In genomic region chr6:121322381-121323110, GRCm38 (mm10) we compare ENCODE assay signal across 14 mouse cellular contexts. TPM values are rescaled to one million over a fixed set of nuclear protein-coding genes. Genes with fewer than 3 reads are reported as not detected.
"Had no signal": no experiment of that assay in that cellular context is flagged by ENCODE, and none has a peak within 500 bp of the region (broad histone marks: within the 10 kb centered on the region; RNA-seq: fewer than 3 reads in every experiment).

No protein-coding gene starts in this region.

- H3K4me3 ChIP-seq: limb, embryonic 15.5 days; liver, embryonic 12.5 days; midbrain, embryonic 10.5 days; myocyte; neural tube, embryonic 15.5 days had no signal

- H3K27ac ChIP-seq: hindbrain, postnatal 0 days; limb, embryonic 15.5 days; liver, embryonic 12.5 days; midbrain, embryonic 10.5 days; neural tube, embryonic 15.5 days had no signal

- H3K4me1 ChIP-seq: neural tube, embryonic 15.5 days had no signal

- ATAC-seq: hindbrain, postnatal 0 days; liver, embryonic 12.5 days had no signal

- H3K9me3 ChIP-seq: limb, embryonic 15.5 days; liver, embryonic 12.5 days; midbrain, embryonic 10.5 days; neural tube, embryonic 15.5 days had no signal

- H3K9ac ChIP-seq: limb, embryonic 15.5 days; liver, embryonic 12.5 days; lung, embryonic 14.5 days; neural tube, embryonic 15.5 days had no signal

- H3K36me3 ChIP-seq: limb, embryonic 15.5 days; midbrain, embryonic 10.5 days; neural tube, embryonic 15.5 days had no signal

- DNase-seq: lung, embryonic 14.5 days; lung, postnatal 10 days; lung, postnatal 4 days; midbrain, embryonic 14.5 days; right cerebral cortex, postnatal 14 days; thymus, postnatal 36 days had no signal

- H3K27me3 ChIP-seq: limb, embryonic 15.5 days; liver, embryonic 12.5 days; neural tube, embryonic 15.5 days had no signal

- H3K4me2 ChIP-seq: limb, embryonic 15.5 days; liver, embryonic 12.5 days; lung, embryonic 14.5 days; neural tube, embryonic 15.5 days had no signal

RNA-seq across cellular contexts. Expression of gene Slc6a12, which starts 20.3 kb away (rescaled TPM):
- polyA plus RNA-seq: intestine, embryonic 14.5 days; lung, embryonic 14.5 days; midbrain, embryonic 10.5 days; myocyte; neural tube, embryonic 11.5 days had no signal
